Mouse (Mus musculus) lung, postnatal 0 days (tissue): Measurements from ENCODE around the gene Rcc1.

ENCODE experiments used
- CTCF ChIP-seq: IDR thresholded peaks from 2 replicates; pipeline ENCODE4 v1.5.1; 2016; ENCODE audit warnings: antibody characterized with exemption, mild to moderate bottlenecking
- EP300 ChIP-seq: IDR thresholded peaks from 2 replicates; pipeline ENCODE4 v1.6.1; 2016; ENCODE audit warnings: antibody characterized with exemption, mild to moderate bottlenecking, control low read depth

GRCm38 (mm10) chr4:132383455-132383854, 30.1 kb upstream of the Rcc1 start:
- TF ChIP-seq EP300 = no peak
- no peak for TF ChIP-seq CTCF
